Mouse (Mus musculus) heart, postnatal 36 days (tissue): Measurements from ENCODE around the gene Foxj3. TPM values are rescaled to one million over a fixed set of nuclear protein-coding genes. Genes with fewer than 3 reads are reported as not detected.

Source experiments
- DNase-seq, 2 experiments: peaks; one replicate each; pipeline ENCODE4 v3.0.0; 2021 to 2022
- intact Hi-C: fragments of 180-260 bp; cut with DNase I; formaldehyde crosslinking; loops from one replicate; pipeline ENCODE4 v1.15.1; 2025
- total RNA-seq, 2 experiments: library from RNA; stranded (reverse); gene quantifications; 2 replicates each; pipeline ENCODE4 v1.2.3; 2021

Foxj3 gene
- total RNA-seq, 2 experiments from 2014 or later = 30.0 to 31.3 TPM

DNA sequence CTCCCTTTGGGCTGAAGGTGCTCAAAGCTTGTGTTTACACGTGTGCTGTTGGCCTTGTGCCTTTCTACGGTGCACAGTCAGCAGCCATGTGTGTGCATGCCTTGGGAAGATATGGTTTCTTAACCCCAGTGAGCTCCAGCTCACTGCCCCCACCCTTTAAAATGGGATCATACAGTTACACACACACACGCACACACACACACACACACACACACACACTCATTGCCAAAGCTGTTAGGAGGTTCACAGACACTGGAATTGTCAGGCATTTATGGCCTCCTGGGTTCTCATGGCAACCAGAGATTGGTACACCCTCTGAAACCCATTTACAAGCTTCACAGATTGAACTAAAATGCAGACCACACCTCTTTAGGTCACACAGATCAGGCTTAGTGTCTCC, 97.1 kb downstream of the Foxj3 start:
- no peak for DNase-seq
- intact Hi-C loops = loop anchor here (5.0 kb wide), 1 partner anchor 173 kb away; no protein-coding TSS in a partner anchor

DNA sequence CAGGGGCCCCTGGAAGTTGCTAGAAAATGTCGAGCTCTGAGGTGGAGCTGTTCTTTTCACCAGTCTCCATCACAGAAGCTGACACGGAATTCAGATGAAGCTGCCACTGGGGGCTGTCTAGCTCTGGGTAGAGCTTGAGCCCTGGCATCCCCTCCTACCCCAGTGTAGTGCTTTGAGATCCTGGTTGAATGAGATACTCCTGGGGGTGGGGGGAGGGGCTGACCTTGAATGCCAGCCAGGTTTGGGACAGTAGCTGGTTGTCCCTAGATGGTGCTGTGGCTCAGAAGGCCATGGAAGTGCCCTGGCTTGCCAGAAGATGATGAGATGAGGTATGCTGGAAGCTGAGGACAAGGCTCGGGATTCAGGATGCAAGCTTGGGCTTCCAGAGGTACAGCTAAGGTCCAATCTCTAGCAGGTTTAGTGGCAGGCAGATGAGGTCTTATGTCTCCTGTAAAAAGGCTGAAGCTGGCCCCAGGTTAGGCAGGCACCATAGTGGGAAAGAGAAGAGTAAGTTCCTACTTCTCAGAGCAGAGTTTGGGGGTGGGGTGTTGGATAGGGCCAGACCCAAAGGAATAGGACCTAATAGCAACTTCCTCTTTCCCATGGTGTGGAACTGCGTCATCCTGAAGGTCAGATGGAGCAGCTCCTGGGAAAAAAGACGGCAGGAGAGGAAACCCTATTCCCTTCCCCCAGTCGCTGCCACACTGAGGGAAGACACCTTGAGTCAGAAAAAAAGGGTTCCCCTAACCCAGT, 98.3 kb downstream of the Foxj3 start:
- no peak for DNase-seq
- intact Hi-C loops = loop anchor here (5.0 kb wide), 1 partner anchor 172 kb away; no protein-coding TSS in a partner anchor

DNA sequence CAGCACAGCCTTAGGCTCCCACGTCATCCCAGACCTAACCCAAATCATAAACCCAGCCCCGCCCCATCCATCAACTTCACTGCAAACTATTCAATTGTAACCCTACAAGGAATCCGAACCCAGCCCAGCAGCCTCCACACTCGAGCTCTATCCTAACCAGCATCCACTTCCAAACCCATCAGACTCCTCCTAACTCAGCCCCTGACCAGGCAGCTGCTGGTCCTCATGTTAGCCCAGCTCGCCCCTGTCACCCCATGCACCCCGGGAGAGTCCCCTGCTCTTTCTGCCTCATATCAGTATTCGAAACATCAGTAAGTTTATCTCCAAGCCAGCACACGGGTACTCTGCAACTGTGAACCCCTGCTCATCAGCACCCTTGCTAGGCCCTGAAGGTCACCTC, 98.9 kb downstream of the Foxj3 start:
- DNase-seq = no peak
- intact Hi-C loops = no loop called here

DNA sequence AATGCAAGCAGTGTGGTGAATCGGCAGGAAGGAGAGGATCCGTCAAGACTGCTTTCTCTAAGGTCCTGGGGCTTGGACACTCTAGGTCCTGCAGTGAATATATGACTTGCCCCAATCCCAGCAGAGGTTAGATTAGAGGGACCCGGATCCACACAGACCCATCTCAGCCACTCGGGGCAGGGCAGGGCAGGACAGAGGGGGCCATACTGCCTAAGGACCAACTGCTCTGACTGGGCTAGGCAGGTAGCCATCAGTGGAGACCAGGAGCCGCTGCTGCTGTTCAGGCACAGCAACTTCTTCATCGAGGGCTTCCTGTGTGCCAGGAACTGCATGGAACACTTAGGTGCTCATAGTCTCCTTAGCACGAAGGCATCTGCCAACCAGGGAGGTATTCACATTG, 99.9 kb downstream of the Foxj3 start:
- intact Hi-C loops = no loop called here
- no peak for DNase-seq

DNA sequence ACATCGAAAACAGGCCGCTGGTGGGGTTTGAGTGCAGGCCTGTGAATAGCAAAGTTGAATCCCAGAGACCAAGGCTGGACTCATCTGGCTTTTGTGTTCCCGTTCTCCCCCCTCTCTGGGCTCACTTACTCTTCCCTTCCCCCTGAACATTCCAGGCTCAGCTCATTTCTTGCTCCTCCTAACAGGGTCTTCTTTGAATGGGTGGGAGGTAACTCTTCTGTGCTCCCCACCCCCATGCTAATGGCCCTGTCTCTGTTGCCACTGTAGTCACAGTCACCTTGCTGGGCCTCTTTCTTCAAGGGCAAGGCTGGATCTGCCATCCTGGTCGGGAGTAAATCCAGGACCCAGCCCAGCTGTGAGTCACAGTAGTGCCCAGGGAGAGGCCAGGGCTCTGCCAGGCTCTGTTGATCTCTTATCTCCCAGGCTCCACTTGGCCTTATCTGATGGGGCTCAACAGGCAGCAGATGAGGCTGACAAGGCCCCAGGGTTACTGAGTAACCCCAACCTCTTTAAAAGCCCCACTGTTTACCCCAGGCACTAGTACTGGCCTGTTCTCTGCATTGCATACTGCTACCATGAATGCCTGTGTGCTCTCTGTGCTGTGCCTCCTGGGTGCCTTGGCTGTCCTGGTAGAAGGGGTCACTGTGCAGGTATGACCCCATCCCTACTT, 100.5 kb downstream of the Foxj3 start, which contains the start of gene Guca2a:
Gene Guca2a, plus strand, starts transcription at position 529 of the 670 bp plus-strand sequence.
- DNase-seq = no peak
- intact Hi-C loops = no loop called here

DNA sequence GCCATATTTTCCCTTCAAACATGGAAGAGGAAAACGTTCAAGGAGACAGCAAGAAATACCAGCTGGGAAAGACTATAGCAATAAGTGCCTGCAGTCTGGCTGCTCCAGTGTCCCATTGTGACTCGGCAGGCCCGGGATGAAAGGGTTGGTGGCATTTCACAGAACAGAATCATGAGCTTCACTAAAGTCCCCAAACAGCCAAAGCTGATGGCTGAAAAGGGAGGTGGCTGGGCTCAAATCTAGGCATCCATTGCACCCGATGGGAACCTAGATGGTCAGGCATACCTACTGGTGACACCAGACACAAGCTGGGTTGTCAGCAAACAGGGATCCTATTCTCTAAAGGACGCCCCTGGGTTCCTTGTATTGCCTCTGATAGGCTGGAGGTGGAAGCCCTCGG, 101.1 kb downstream of the Foxj3 start:
- DNase-seq = no peak
- intact Hi-C loops = no loop called here

DNA sequence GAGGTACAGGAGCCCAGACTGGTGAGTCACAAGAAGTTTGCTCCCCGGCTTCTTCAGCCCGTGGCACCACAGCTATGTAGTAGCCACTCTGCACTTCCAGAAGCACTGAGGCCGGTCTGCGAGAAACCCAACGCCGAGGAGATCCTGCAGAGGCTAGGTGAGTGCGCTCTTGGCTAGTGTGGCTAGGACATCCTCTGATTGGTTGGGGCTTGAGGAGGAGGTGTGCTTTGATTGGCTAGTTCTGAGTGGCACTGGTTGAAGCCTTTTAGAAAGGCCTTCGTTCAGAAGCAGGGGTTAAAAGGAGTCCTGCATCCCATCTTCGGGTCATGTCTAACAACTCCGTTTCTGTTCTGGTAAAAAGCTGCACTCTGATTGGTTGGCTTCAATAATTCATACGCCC, 101.9 kb downstream of the Foxj3 start:
- no peak for DNase-seq
- intact Hi-C loops = no loop called here

DNA sequence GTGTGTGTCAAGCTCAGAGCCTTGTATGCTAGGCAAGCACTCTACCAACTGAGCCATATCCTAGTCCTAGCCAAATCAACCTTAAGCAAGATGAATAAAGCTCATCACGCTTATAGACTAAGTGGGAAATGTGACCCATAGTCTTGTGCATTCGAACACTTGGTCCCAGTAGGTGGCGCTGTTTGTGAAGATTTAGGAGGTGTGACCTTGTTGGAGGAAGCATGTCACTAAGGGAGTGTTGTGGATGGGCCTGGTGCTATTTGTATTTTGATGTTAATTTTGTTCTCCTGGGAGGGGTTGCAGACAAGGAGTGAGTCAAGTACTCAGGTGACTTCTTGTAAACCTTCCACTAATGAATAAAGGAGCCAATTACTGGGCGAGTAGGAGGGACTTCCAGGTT, 105.9 kb downstream of the Foxj3 start:
- no peak for DNase-seq
- intact Hi-C loops = no loop called here

DNA sequence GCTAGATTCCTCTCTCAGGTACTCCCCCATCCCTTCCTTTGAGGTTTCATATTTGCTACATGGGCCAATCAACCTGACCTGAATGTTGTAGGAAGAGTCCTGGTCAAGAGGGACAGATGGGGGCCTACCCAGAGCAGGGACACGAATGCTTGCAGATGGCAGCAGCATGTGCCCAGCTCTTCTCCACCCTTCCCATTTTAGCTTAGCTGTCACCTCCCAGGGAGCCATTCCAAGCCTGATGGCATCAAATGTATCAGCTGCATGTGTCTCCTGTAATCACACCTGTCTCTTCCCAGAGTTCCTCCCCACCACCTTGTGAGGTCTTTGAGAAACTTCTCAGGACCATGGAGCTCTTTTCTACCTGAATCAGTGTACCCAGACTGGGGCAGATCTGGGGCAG, 120.2 kb downstream of the Foxj3 start:
- no peak for DNase-seq
- intact Hi-C loops = no loop called here

DNA sequence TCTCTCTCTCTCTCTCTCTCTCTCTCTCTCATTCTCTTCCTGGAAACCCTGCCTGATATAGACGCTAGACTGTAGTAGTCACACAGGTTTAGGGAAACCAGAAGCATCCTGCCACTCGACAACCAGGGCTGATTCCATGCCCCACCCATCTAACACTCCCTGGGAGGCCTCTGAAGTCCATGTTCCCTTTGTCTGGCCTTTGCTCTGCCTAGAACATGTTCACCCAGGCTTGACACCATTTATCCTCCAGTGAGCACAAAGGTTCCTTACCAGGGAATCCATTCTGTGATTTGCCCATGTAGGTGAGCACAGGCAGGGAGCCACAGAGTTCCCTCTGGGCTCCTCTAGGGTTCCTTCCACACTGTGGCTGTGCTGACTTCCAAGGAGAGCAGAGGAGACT, 121.4 kb downstream of the Foxj3 start:
- DNase-seq = no peak
- intact Hi-C loops = no loop called here

DNA sequence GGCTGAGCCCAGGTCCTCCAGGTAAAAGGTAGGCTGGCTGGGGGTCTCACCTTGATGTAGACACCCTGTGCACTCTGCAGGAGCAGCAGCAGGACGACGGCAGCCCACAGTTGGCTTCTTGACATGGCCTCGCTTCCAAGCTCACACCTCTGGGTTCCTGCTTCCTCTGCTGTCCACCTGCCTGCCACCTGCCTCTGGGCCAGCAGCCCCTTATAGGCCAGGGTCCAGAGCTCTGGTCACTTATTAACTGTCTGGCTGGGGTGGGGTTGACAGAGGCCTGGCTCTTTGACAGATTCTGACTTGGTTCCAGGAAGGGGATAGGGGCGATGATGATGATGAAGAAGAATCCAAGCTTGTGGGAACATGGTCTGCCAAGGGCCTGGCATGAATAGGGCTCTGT, 121.9 kb downstream of the Foxj3 start, which contains the start of gene Guca2b:
Gene Guca2b, minus strand, starts transcription at position 224 of the 400 bp plus-strand sequence.
- intact Hi-C loops = no loop called here
- DNase-seq = no peak

DNA sequence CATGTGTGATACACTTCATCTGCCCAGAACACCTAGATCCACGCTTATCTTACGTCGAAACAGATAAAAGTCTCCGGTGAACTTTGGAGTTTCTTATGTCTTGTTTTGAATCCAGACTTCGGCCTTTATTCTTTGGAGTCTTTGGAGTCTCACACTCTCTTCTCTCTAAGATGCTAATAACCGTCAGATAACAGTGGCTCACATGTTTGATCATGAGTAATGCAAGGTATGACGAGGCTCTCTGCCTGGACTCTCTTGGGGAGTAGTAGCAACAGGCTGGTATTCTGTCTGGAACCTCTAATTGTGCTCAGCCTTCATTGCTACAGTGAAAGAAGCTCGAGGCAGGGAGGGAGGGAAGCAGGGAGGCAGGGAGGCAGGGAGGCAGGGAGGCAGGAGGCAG, 123.2 kb downstream of the Foxj3 start:
- intact Hi-C loops = no loop called here
- DNase-seq = no peak

DNA sequence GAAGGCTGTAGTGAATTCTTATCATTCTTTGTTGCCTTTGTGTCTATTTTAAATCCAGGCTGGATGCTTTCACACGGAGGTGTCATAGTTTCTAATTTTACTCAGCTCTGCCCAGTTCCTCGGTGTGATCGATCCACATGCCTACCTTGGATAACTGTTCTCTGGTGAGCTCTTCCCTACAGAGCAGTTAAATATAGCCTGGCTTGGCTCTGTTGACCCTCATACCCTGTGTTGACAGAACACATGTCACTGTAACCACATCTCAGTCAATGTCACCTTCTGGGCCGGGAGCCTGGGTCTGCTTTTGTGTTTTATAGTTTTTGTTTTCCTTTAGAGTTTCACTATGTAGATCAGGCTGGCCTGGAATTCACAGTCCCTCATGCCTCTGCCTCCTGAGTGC, 125.3 kb downstream of the Foxj3 start:
- no peak for DNase-seq
- intact Hi-C loops = no loop called here

DNA sequence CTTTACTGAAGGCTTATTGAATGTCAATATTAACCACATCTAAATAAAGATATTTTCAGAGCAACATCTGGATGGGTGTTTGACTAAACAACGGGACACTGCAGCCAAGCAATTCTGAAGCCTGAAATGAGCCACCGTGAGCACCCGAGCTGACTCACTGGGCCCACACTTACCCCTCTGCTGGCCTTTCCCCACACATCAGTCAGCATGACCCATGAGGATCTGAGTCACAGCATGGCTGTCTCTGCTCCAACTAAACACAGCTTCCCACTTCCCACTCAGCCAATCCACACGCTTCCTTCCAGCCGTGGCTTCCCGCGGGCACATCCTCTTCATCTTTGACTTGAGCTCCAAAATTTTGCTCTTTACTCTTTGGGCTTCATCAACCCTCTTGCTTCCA, 126.2 kb downstream of the Foxj3 start:
- intact Hi-C loops = no loop called here
- DNase-seq = peak; percentile 18 to 31

DNA sequence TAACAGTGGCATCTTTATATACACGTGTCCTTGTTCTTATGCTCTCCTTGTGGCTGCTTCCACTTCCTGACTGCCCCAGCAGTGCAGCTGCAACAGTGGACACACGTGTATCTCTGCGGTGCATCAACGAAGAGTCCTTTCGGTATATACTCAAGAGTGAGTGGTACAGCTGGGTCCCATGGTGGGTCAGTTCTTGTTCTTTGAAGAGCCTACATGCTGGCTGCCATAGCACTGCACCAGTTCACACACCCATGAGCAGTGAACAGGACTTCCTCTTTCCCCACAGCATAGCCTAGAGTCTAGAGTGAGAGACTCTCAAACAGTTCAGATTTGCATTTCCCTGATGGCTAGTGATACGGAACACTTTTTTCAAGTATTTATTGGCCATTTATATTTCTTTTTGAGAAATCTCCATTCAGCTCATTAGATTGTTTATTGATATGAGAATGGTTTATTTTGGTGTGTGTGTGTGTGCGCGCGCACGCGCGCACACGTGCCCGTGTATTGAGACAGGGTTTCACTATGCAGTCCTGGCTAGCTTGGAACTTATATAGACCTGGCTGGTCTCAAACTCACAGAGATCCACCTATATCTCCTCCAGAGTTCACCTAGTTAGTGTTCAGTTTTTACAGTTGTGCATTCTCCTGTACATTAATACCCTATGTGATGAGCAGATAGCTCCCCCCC, 126.7 kb downstream of the Foxj3 start:
- no peak for DNase-seq
- intact Hi-C loops = no loop called here

DNA sequence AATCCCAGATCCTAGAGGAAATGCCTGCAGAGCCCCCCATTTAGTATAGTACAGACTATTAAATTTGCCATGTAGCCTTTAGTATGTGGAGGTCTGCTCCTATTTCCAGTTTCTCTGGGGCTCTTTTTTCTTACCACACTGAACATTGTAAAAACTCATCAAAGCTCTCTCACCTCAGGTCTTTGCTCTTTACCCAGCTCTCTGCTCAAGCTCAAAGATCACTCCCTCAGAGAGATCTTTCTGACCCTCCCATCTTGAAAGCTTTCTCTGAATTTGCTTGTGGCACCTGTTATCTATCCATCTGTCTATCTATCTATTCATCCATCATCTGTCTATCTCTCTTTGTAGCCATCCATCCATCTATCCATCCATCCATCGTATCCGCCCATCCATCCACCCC, 128.4 kb downstream of the Foxj3 start:
- DNase-seq = no peak

DNA sequence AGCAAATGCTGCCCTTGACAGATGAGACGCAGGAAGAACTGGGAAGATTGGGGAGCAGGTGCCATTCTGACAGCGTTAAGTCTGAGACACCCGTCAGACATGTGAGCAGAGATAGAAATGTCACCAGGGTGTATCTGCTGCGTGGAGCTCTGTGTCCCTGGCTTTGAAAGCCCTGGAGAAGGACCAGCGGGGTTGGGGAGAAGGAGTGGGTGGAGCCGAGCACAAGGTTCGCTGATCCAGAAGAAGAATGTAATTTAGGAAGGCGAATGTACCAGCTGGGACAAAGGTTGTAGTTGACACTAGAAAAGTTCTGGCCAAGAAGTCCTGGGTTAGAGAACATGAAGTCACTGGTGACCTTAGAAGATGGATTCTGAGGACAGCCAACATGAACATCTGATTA, 129.3 kb downstream of the Foxj3 start:
- DNase-seq = peak; percentile 26 to 29
- intact Hi-C loops = loop anchor here (2.0 to 5.0 kb wide), 2 partner anchors 174 to 419 kb away; partner anchors contain the start of gene Rimkla

More for the DNA sequence above, 128.4 kb downstream of the Foxj3 start:
- intact Hi-C loops = loop anchor here (5.0 kb wide), 1 partner anchor 173 kb away; the partner anchor contains the start of gene Rimkla

DNA sequence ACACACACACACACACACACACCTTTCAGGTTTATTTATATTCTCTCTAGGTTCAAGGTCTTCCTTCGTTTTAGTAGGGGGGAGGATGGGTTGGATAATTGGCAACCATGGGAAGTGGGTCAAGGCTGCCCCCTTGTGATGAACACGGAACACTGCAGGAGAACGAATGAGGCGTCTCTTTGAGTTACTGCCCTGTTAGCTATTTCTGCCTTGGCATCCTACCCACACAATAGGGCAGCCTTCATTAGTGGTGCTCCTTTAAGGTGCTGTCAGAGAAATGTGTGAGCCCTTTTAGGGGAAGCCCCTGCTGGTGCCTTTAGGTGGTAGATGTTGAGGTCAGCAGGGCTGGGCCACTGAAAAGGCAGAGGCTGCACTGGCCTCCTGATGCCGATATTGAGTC, 130.7 kb downstream of the Foxj3 start:
- intact Hi-C loops = loop anchor here (1.0 to 5.0 kb wide), 3 partner anchors 36 to 421 kb away; partner anchors contain the start of gene Rimkla
- DNase-seq = peak; percentile 54 to 61

DNA sequence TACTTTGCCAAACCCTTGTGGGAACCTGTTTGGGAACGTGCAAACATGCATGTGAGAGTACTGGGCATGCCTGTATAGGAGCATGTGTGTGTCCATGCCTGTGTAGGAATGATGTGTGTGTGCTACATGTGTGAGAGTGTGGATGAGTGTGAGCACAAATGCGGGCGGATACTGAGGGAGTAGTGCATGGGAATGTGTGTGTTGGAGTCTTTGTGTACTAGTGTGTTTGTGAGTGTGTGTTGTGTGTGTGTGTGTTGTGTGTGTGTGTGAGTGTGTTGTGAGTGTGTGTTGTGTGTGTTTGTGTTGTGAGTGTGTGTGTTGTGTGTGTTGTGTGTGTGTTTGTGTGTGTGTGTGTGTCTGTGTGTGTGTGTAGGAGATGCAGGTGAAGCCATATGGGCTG, 131.4 kb downstream of the Foxj3 start:
- intact Hi-C loops = loop anchor here (5.0 kb wide), 1 partner anchor 176 kb away; the partner anchor contains the start of gene Rimkla

DNA sequence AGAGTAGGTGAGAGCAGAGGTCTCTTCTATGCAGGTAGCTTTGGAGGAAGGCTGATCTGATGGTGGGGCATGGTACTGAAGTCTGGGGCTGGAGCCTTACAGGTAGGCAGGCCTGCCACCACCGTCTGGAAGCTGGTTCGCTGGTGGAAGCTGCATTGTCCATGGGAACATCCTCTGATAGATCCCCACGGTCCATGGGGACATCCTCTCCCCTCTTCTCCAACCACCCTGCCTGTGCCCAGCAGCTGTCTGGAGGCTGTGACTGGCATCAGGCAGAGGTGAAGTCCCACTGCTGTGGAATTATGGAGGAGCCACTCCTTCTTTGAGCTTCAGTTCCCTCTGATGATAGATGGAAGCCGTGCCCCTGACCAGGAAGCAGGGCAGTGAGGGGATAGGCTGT, 131.8 kb downstream of the Foxj3 start:
- intact Hi-C loops = loop anchor here (5.0 kb wide), 1 partner anchor 176 kb away; the partner anchor contains the start of gene Rimkla
- no peak for DNase-seq

More for the DNA sequence above, 131.4 kb downstream of the Foxj3 start:
- no peak for DNase-seq
